Mouse (Mus musculus): ENCODE data around the gene Gm10666. TPM values are rescaled to one million over a fixed set of nuclear protein-coding genes. Genes with fewer than 3 reads are reported as not detected.

The Gm10666 gene
- not detected for polyA plus RNA-seq (2015; fragmentation: Illumina TruSeq; extraction: RNeasy Lipid Tissue Mini Kit (QIAGEN cat#74804); ENCODE audit: insufficient read depth, low replicate concordance)

DNA sequence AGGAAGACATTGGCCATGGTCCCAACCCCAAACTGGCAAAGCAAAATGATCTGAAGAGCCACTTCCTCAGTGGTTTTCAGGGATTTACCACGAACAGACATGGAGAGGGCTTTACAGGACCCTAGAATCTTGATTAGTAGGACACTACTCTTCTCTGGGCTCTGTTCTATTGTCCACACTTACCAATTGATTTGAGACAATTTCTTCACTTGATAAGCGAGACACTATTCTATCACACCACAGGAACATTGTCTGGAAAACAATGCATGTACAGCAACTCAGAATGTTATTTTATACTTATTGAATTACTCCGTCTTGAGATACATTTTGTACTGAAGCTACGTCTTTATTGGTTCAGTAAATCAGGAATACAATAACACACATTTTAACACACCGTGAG lies at the start of gene Gm10666:
Gene Gm10666, minus strand, starts transcription at position 101 of the 400 bp plus-strand sequence.

GRCm38 (mm10) chr7:22163935-22164334 lies 29.4 kb upstream of the Gm10666 start, which contains the start of gene Vmn1r142:
Vmn1r142 (minus strand) TSS chr7:22164035.

DNA sequence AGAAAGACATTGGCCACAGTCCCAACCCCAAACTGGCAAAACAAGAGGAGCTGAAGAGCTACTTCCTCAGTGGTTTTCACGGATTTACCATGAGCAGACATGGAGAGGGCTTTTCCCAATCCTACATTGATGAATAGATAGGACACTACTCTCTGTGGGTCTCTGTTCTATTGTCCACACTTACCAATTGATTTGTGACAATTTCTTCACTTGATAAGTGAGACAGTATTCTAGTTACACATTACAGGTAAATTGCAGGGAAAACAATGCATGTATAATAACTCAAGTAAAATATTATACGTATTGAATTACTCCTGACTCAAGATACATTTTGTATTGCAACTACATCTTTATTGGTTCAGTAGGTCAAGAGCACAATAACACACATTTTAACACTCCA lies 16.4 kb downstream of the Gm10666 start, which contains the start of gene Gm16451:
Gene Gm16451, minus strand, starts transcription at position 101 of the 400 bp plus-strand sequence.

Other genes starting within 250 kb of the Gm10666 start
- not detected for gene Gm5891, start 213.4 kb downstream of the Gm10666 start, polyA plus RNA-seq (2015; fragmentation: Illumina TruSeq; extraction: RNeasy Lipid Tissue Mini Kit (QIAGEN cat#74804); ENCODE audit: insufficient read depth, low replicate concordance)
- gene Vmn1r137, start 140.2 kb downstream of the Gm10666 start, polyA plus RNA-seq (2015; fragmentation: Illumina TruSeq; extraction: RNeasy Lipid Tissue Mini Kit (QIAGEN cat#74804); ENCODE audit: insufficient read depth, low replicate concordance): not detected
- not detected for gene Vmn1r138, start 105.8 kb downstream of the Gm10666 start, polyA plus RNA-seq (2015; fragmentation: Illumina TruSeq; extraction: RNeasy Lipid Tissue Mini Kit (QIAGEN cat#74804); ENCODE audit: insufficient read depth, low replicate concordance)
- gene Gm6176, start 78.4 kb downstream of the Gm10666 start, polyA plus RNA-seq (2015; fragmentation: Illumina TruSeq; extraction: RNeasy Lipid Tissue Mini Kit (QIAGEN cat#74804); ENCODE audit: insufficient read depth, low replicate concordance): not detected
- not detected for gene Vmn1r139, start 65.7 kb downstream of the Gm10666 start, polyA plus RNA-seq (2015; fragmentation: Illumina TruSeq; extraction: RNeasy Lipid Tissue Mini Kit (QIAGEN cat#74804); ENCODE audit: insufficient read depth, low replicate concordance)
- gene Gm16451, start 16.5 kb downstream of the Gm10666 start, polyA plus RNA-seq (2015; fragmentation: Illumina TruSeq; extraction: RNeasy Lipid Tissue Mini Kit (QIAGEN cat#74804); ENCODE audit: insufficient read depth, low replicate concordance): not detected
- not detected for gene Vmn1r142, start 29.3 kb upstream of the Gm10666 start, polyA plus RNA-seq (2015; fragmentation: Illumina TruSeq; extraction: RNeasy Lipid Tissue Mini Kit (QIAGEN cat#74804); ENCODE audit: insufficient read depth, low replicate concordance)
- gene Vmn1r143, start 54.6 kb upstream of the Gm10666 start, polyA plus RNA-seq (2015; fragmentation: Illumina TruSeq; extraction: RNeasy Lipid Tissue Mini Kit (QIAGEN cat#74804); ENCODE audit: insufficient read depth, low replicate concordance): not detected
- not detected for gene Gm8653, start 66.5 kb upstream of the Gm10666 start, polyA plus RNA-seq (2015; fragmentation: Illumina TruSeq; extraction: RNeasy Lipid Tissue Mini Kit (QIAGEN cat#74804); ENCODE audit: insufficient read depth, low replicate concordance)
- gene Gm8453, start 94.7 kb upstream of the Gm10666 start, polyA plus RNA-seq (2015; fragmentation: Illumina TruSeq; extraction: RNeasy Lipid Tissue Mini Kit (QIAGEN cat#74804); ENCODE audit: insufficient read depth, low replicate concordance): not detected
- gene Gm4187, start 195.0 kb upstream of the Gm10666 start, polyA plus RNA-seq (2015; fragmentation: Illumina TruSeq; extraction: RNeasy Lipid Tissue Mini Kit (QIAGEN cat#74804); ENCODE audit: insufficient read depth, low replicate concordance): not detected
- not detected for gene Gm8660, start 236.3 kb upstream of the Gm10666 start, polyA plus RNA-seq (2015; fragmentation: Illumina TruSeq; extraction: RNeasy Lipid Tissue Mini Kit (QIAGEN cat#74804); ENCODE audit: insufficient read depth, low replicate concordance)